12 mouse cellular contexts compared by ENCODE assay signal in genomic region chr2:115309856-115310631, GRCm38 (mm10).
DNase-seq lines count a peak whose midpoint lies in the region; ATAC-seq lines count a peak whose summit lies in the region.
"Had no signal": no experiment of that assay in that cellular context is flagged by ENCODE, and none has a peak within 500 bp of the region (broad histone marks: within the 10 kb centered on the region; RNA-seq: fewer than 3 reads in every experiment).

No protein-coding gene starts in this region.

- no peak overlapping the region for H3K4me3 ChIP-seq in heart, embryonic 15.5 days
- H3K4me3 ChIP-seq in embryonic facial prominence, embryonic 10.5 days: no peak overlapping the region
- H3K4me3 ChIP-seq: forebrain, embryonic 10.5 days; limb, embryonic 12.5 days had no signal

- no peak overlapping the region for H3K9ac ChIP-seq in heart, embryonic 15.5 days
- H3K9ac ChIP-seq: limb, embryonic 12.5 days had no signal

- 50% methylated on average over 4 of the region's 4 CpGs for WGBS in heart, embryonic 15.5 days
- 70% methylated on average over 4 of the region's 4 CpGs for WGBS in embryonic facial prominence, embryonic 10.5 days

- intact Hi-C loops in heart, postnatal 25 days (cut with DNase I): no loop called here

- no peaks in the 10 kb centered on the region for H3K27me3 ChIP-seq in heart, embryonic 15.5 days
- H3K27me3 ChIP-seq in embryonic facial prominence, embryonic 10.5 days (replicated peaks; ENCODE audit: low read depth, poor library complexity, severe bottlenecking): no peaks in the 10 kb centered on the region
- H3K27me3 ChIP-seq: limb, embryonic 12.5 days had no signal

- ATAC-seq in heart, embryonic 15.5 days (replicated peaks; ENCODE audit: insufficient number of reproducible peaks, insufficient read depth, low FRiP score, low read depth): peak; percentile 73
- ATAC-seq: hindbrain, embryonic 16.5 days had no signal

- no peaks in the 10 kb centered on the region for H3K9me3 ChIP-seq in heart, embryonic 15.5 days (replicated peaks)
- H3K9me3 ChIP-seq in embryonic facial prominence, embryonic 10.5 days: no peaks in the 10 kb centered on the region
- H3K9me3 ChIP-seq: forebrain, embryonic 10.5 days had no signal

- H3K4me2 ChIP-seq in heart, embryonic 15.5 days: no peak overlapping the region
- H3K4me2 ChIP-seq: limb, embryonic 12.5 days had no signal

- 0 out of 2 replicates have a peak, but pooled peaks cover 4% of the 10 kb centered on the region for H3K4me1 ChIP-seq in heart, embryonic 15.5 days (replicated peaks)
- H3K4me1 ChIP-seq in embryonic facial prominence, embryonic 10.5 days: peaks cover 10% of the 10 kb centered on the region
- H3K4me1 ChIP-seq: limb, embryonic 12.5 days had no signal

- no peaks in the 10 kb centered on the region for H3K36me3 ChIP-seq in heart, embryonic 15.5 days
- H3K36me3 ChIP-seq in embryonic facial prominence, embryonic 10.5 days (replicated peaks): no peaks in the 10 kb centered on the region
- H3K36me3 ChIP-seq: forebrain, embryonic 10.5 days; limb, embryonic 12.5 days had no signal

- DNase-seq in heart, postnatal 25 days (ENCODE audit: low spot score): no peak
- peak; percentile 43 for DNase-seq in 3T3-L1 (ENCODE audit: low read depth, low spot score)
- peak; percentile 28 for DNase-seq in adrenal gland, postnatal 14 days
- DNase-seq in kidney, postnatal 14 days: peak; percentile 80
- no peak for DNase-seq in embryonic facial prominence, embryonic 10.5 days (ENCODE audit: low spot score)
- DNase-seq in right cerebral cortex, postnatal 14 days: no peak
- DNase-seq in urinary bladder, adult 2 months (ENCODE audit: low spot score): no peak
- DNase-seq: cerebellum, adult 11 months had no signal

- H3K27ac ChIP-seq in heart, embryonic 15.5 days: no peak overlapping the region
- no peak overlapping the region for H3K27ac ChIP-seq in embryonic facial prominence, embryonic 10.5 days (replicated peaks)
- H3K27ac ChIP-seq: forebrain, embryonic 10.5 days; limb, embryonic 12.5 days had no signal

Comparison
In these comparisons a context has a peak if more than half of its experiments do, and no peak if none do; other contexts are left out.
1. DNase-seq: peak in 3T3-L1 (single experiment), adrenal gland, postnatal 14 days (single experiment) and kidney, postnatal 14 days (single experiment); none in heart, postnatal 25 days (single experiment), embryonic facial prominence, embryonic 10.5 days (single experiment), right cerebral cortex, postnatal 14 days (single experiment) and urinary bladder, adult 2 months (single experiment).